Mouse (Mus musculus) cerebellum, adult 2 months (tissue): Measurements from ENCODE around the gene Zfhx3. TPM values are rescaled to one million over a fixed set of nuclear protein-coding genes. Genes with fewer than 3 reads are reported as not detected.

Experiments used
- DNase-seq, 2 experiments: peaks; one replicate each; pipeline ENCODE4 v3.0.0; 2021
- H3K27ac ChIP-seq: fragments of 200-500 bp; 2 replicates; pipeline ENCODE4 v1.5.1; 2012; ENCODE audit warnings: low read length, control low read depth, inconsistent platforms; ENCODE audit not compliant: insufficient read depth
- H3K27me3 ChIP-seq: fragments of 200-500 bp; 2 replicates; pipeline ENCODE4 v1.6.1; 2012; ENCODE audit warnings: inconsistent platforms, mild to moderate bottlenecking, low read length, moderate library complexity; ENCODE audit not compliant: control insufficient read depth, insufficient read depth
- H3K4me1 ChIP-seq: fragments of 200-500 bp; 2 replicates; pipeline ENCODE4 v1.6.1; 2011; ENCODE audit warnings: low read length; ENCODE audit not compliant: control insufficient read depth, insufficient read depth
- H3K4me3 ChIP-seq: fragments of 200-500 bp; replicated peaks from 2 replicates; pipeline ENCODE3; 2011; ENCODE audit warnings: mild to moderate bottlenecking, low read depth, low read length, control low read depth; ENCODE audit not compliant: insufficient read depth
- CTCF ChIP-seq: fragments of 200-500 bp; IDR thresholded peaks from 2 replicates; pipeline ENCODE4 v1.5.1; 2011; ENCODE audit warnings: low read depth, mild to moderate bottlenecking, control low read depth, low read length, moderate library complexity, borderline replicate concordance; ENCODE audit not compliant: insufficient read depth
- POLR2A ChIP-seq: fragments of 200-500 bp; IDR thresholded peaks from 2 replicates; pipeline ENCODE4 v1.6.1; 2011; ENCODE audit warnings: low read length, control low read depth, borderline replicate concordance; ENCODE audit not compliant: insufficient read depth
- WGBS: fragments of 180-500 bp; shearing (Covaris S2); methylation state at CpG from one replicate; pipeline ENCODE4 v1.1.7; 2018; 5-methylcytosine and 5-hydroxymethylcytosine counted together
- polyA plus RNA-seq: library from polyadenylated mRNA; depleted of rRNA; stranded (reverse); fragments of >200 nt; gene quantifications from 2 replicates; pipeline ENCODE4 v1.2.3, GENCODE M21; 2012

The Zfhx3 gene
- polyA plus RNA-seq, 1 experiment, result 3.3 TPM

GRCm38 (mm10) chr8:108072126-108072746, 129.8 kb downstream of the Zfhx3 start:
- Histone ChIP-seq H3K4me3 (no peak overlapping the region), H3K27me3 (no peaks in the 10 kb centered on the region), H3K27ac (no peak overlapping the region), H3K4me1 (no peaks in the 10 kb centered on the region)
- no peak for DNase-seq
- WGBS, result 40% methylated on average over 2 of the region's 2 CpGs
- TF ChIP-seq CTCF (no peak), POLR2A (no peak)

- 84% methylated on average over 5 of the region's 5 CpGs for WGBS
These were observed 130.4 kb downstream of the Zfhx3 start for GRCm38 (mm10) chr8:108072853-108073252.

GRCm38 (mm10) chr8:108075176-108075575, 132.7 kb downstream of the Zfhx3 start:
- Histone ChIP-seq H3K4me1 (no peaks in the 10 kb centered on the region), H3K27ac (no peak overlapping the region), H3K4me3 (no peak overlapping the region), H3K27me3 (no peaks in the 10 kb centered on the region)
- TF ChIP-seq POLR2A (no peak), CTCF (no peak)
- WGBS, result 59% methylated on average over 5 of the region's 5 CpGs
- no peak for DNase-seq

More at GRCm38 (mm10) chr8:108072853-108073252, 130.4 kb downstream of the Zfhx3 start:
- Histone ChIP-seq H3K27me3 (no peaks in the 10 kb centered on the region), H3K4me1 (no peaks in the 10 kb centered on the region), H3K27ac (no peak overlapping the region), H3K4me3 (no peak overlapping the region)
- no peak for DNase-seq
- TF ChIP-seq POLR2A (no peak), CTCF (no peak)

- WGBS, result 95% methylated on average over 4 of the region's 4 CpGs
- Histone ChIP-seq H3K27me3 (no peaks in the 10 kb centered on the region), H3K4me1 (no peaks in the 10 kb centered on the region), H3K4me3 (no peak overlapping the region), H3K27ac (no peak overlapping the region)
- TF ChIP-seq POLR2A (no peak), CTCF (no peak)
- no peak for DNase-seq
These were observed 136.3 kb downstream of the Zfhx3 start for GRCm38 (mm10) chr8:108078726-108079125.

GRCm38 (mm10) chr8:108086913-108087312, 144.5 kb downstream of the Zfhx3 start:
- H3K27me3 ChIP-seq, result no peaks in the 10 kb centered on the region
- H3K4me3 ChIP-seq, result no peak overlapping the region
- TF ChIP-seq POLR2A, result no peak
- no peak for TF ChIP-seq CTCF
- H3K27ac ChIP-seq, result no peak overlapping the region
- DNase-seq, result no peak
- H3K4me1 ChIP-seq, result no peaks in the 10 kb centered on the region
- WGBS, result 72% methylated on average over 4 of the region's 4 CpGs

- no peak for TF ChIP-seq POLR2A
- TF ChIP-seq CTCF, result no peak
- H3K4me1 ChIP-seq, result no peaks in the 10 kb centered on the region
- WGBS, result 80% methylated on average over 5 of the region's 5 CpGs
These were observed 147.2 kb downstream of the Zfhx3 start for GRCm38 (mm10) chr8:108089632-108090031.

GRCm38 (mm10) chr8:108098598-108098997, 156.2 kb downstream of the Zfhx3 start:
- 83% methylated on average over 13 of the region's 13 CpGs for WGBS
- Histone ChIP-seq H3K27me3 (no peaks in the 10 kb centered on the region), H3K4me3 (no peak overlapping the region), H3K27ac (no peak overlapping the region), H3K4me1 (no peaks in the 10 kb centered on the region)
- DNase-seq, result no peak
- TF ChIP-seq CTCF (no peak), POLR2A (no peak)

More at GRCm38 (mm10) chr8:108089632-108090031, 147.2 kb downstream of the Zfhx3 start:
- Histone ChIP-seq H3K4me3 (no peak overlapping the region), H3K27me3 (no peaks in the 10 kb centered on the region), H3K27ac (no peak overlapping the region)
- no peak for DNase-seq

- TF ChIP-seq POLR2A, result no peak
- peak; percentile 12; the same call in 1 of the 2 replicates for TF ChIP-seq CTCF
- Histone ChIP-seq H3K27me3 (no peaks in the 10 kb centered on the region; the same call in 1 of the 2 replicates), H3K4me3 (no peak overlapping the region), H3K27ac (no peak overlapping the region), H3K4me1 (no peaks in the 10 kb centered on the region)
- WGBS, result 60% methylated on average over 8 of the region's 8 CpGs
- peak; percentile 3 to 15 for DNase-seq
These were observed 158.7 kb downstream of the Zfhx3 start for GRCm38 (mm10) chr8:108101131-108101530.
